16 mouse cellular contexts compared by ENCODE assay signal in the genomic region with DNA sequence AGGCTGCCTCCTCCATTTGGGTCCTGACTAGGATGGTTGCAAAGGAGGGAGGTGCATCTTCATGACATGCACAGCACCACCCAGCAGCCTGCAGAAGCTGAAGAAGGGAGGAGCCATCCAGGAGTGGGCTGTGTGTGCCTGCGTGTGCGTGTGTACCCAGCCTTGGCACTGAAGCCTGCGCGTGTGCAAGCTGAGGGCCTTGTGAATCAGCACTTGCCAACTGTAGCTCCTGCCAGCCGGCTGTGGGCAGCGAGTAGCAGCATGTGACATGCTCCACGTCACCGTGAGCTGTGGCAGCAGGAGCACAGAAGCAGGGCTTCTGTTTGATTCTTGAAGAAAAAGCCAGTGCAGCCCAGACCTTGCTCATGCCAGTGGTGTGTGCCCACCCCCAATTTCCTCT. TPM values are rescaled to one million over a fixed set of nuclear protein-coding genes. Genes with fewer than 3 reads are reported as not detected.
A peak's percentile ranks its signal among the peaks of the same experiment; 100 is the strongest.
DNase-seq lines count a peak whose midpoint lies in the region; ATAC-seq lines count a peak whose summit lies in the region.
"Had no signal": no experiment of that assay in that cellular context is flagged by ENCODE, and none has a peak within 500 bp of the region (broad histone marks: within the 10 kb centered on the region; RNA-seq: fewer than 3 reads in every experiment).

No protein-coding gene starts in this region.

- no peak overlapping the region for H3K4me2 ChIP-seq in forebrain, embryonic 15.5 days (replicated peaks)
- H3K4me2 ChIP-seq in midbrain, embryonic 16.5 days (ENCODE audit: low read length) = no peak overlapping the region
- H3K4me2 ChIP-seq: liver, embryonic 12.5 days; neural tube, embryonic 15.5 days had no signal

- WGBS in forebrain, embryonic 15.5 days = 61% methylated on average over 8 of the region's 8 CpGs
- WGBS in forebrain, embryonic 10.5 days = 91% methylated on average over 8 of the region's 8 CpGs
- 86% methylated on average over 8 of the region's 8 CpGs for WGBS in midbrain, embryonic 16.5 days

- H3K27ac ChIP-seq in forebrain, embryonic 15.5 days (replicated peaks) = no peak overlapping the region
- no peak overlapping the region for H3K27ac ChIP-seq in forebrain, embryonic 10.5 days
- H3K27ac ChIP-seq in midbrain, embryonic 16.5 days (ENCODE audit: low read length) = no peak overlapping the region
- H3K27ac ChIP-seq: liver, embryonic 12.5 days; neural tube, embryonic 15.5 days had no signal

- no peak for DNase-seq in forebrain, embryonic 10.5 days (ENCODE audit: extremely low spot score, low spot score)
- peak; percentile 5 to 19 for DNase-seq in cerebellum, postnatal 36 days
- peak; percentile 67 to 78 for DNase-seq in layer of hippocampus, postnatal 14 days (ENCODE audit: low spot score in 2 of 2)
- DNase-seq in right cerebral cortex, postnatal 10 days (ENCODE audit: low spot score in 2 of 2) = peak; percentile 79 to 88
- no peak for DNase-seq in kidney, postnatal 10 days
- DNase-seq in urinary bladder, adult 18-20 months (ENCODE audit: low spot score in 2 of 2) = no peak
- DNase-seq: adrenal gland, postnatal 36 days; heart, postnatal 14 days had no signal

- H3K9ac ChIP-seq in forebrain, embryonic 15.5 days (replicated peaks) = no peak overlapping the region
- H3K9ac ChIP-seq in midbrain, embryonic 16.5 days (ENCODE audit: low read depth, low read length) = no peak overlapping the region
- H3K9ac ChIP-seq: liver, embryonic 12.5 days; neural tube, embryonic 15.5 days had no signal

- no peaks in the 10 kb centered on the region for H3K9me3 ChIP-seq in forebrain, embryonic 15.5 days
- H3K9me3 ChIP-seq in forebrain, embryonic 10.5 days = no peaks in the 10 kb centered on the region
- no peaks in the 10 kb centered on the region for H3K9me3 ChIP-seq in midbrain, embryonic 16.5 days (replicated peaks; ENCODE audit: control insufficient read depth, low read length, poor library complexity, severe bottlenecking)
- H3K9me3 ChIP-seq: neural tube, embryonic 15.5 days had no signal

- H3K4me3 ChIP-seq in forebrain, embryonic 15.5 days = no peak overlapping the region
- no peak overlapping the region for H3K4me3 ChIP-seq in forebrain, embryonic 10.5 days
- H3K4me3 ChIP-seq in midbrain, embryonic 16.5 days (ENCODE audit: low read depth, low read length) = no peak overlapping the region
- H3K4me3 ChIP-seq: liver, embryonic 12.5 days; neural tube, embryonic 15.5 days had no signal

- no peaks in the 10 kb centered on the region for H3K27me3 ChIP-seq in forebrain, embryonic 15.5 days
- H3K27me3 ChIP-seq in forebrain, embryonic 10.5 days (ENCODE audit: poor library complexity, severe bottlenecking) = no peaks in the 10 kb centered on the region
- no peaks in the 10 kb centered on the region for H3K27me3 ChIP-seq in midbrain, embryonic 16.5 days (ENCODE audit: control insufficient read depth, insufficient read depth, low read depth, low read length)
- H3K27me3 ChIP-seq: liver, embryonic 12.5 days; neural tube, embryonic 15.5 days; Patski had no signal

- no peaks in the 10 kb centered on the region for H3K36me3 ChIP-seq in forebrain, embryonic 15.5 days
- H3K36me3 ChIP-seq in forebrain, embryonic 10.5 days (replicated peaks) = no peaks in the 10 kb centered on the region
- H3K36me3 ChIP-seq in midbrain, embryonic 16.5 days (ENCODE audit: control insufficient read depth, insufficient read depth, low read length) = no peaks in the 10 kb centered on the region
- H3K36me3 ChIP-seq: liver, embryonic 12.5 days; neural tube, embryonic 15.5 days had no signal

- no peaks in the 10 kb centered on the region for H3K4me1 ChIP-seq in forebrain, embryonic 15.5 days
- H3K4me1 ChIP-seq in forebrain, embryonic 10.5 days = peaks cover 10% of the 10 kb centered on the region
- H3K4me1 ChIP-seq in midbrain, embryonic 16.5 days (ENCODE audit: control insufficient read depth, insufficient read depth, low read length) = peaks cover 4% of the 10 kb centered on the region
- H3K4me1 ChIP-seq: liver, embryonic 12.5 days had no signal

- ATAC-seq in forebrain, embryonic 15.5 days (replicated peaks) = peak; percentile 46; the same call in 1 of the 2 replicates
- ATAC-seq in midbrain, embryonic 16.5 days = no peak
- ATAC-seq: liver, embryonic 12.5 days; Patski had no signal

RNA-seq across cellular contexts. Expression of gene Sorcs3, which starts 54.8 kb away (rescaled TPM):
- 6.7 and 7.2 TPM in 2 replicates for polyA plus RNA-seq in forebrain, embryonic 15.5 days (2015; fragmentation: Nextera tagmentation; extraction: Ambion mirVana)
- 0.32 and 0.71 TPM in 2 replicates for polyA plus RNA-seq in forebrain, embryonic 10.5 days (2016; fragmentation: Nextera tagmentation; extraction: Ambion mirVana)
- 10 to 100 TPM; 32.8 to 35.0 TPM for total RNA-seq in layer of hippocampus, postnatal 14 days (2021)
- polyA plus RNA-seq in midbrain, embryonic 16.5 days (2015; fragmentation: Nextera tagmentation; extraction: Ambion mirVana) = 17.5 and 18.3 TPM in 2 replicates
- total RNA-seq: adrenal gland, postnatal 36 days; megakaryocyte-erythroid progenitor cell, adult 5-6 weeks had no signal
- polyA plus RNA-seq: spleen, adult 2 months; urinary bladder, adult 2 months had no signal

Comparison
In these comparisons a context has a peak if more than half of its experiments do, and no peak if none do; other contexts are left out.
1. DNase-seq: peak in cerebellum, postnatal 36 days (2 of 2), layer of hippocampus, postnatal 14 days (2 of 2) and right cerebral cortex, postnatal 10 days (2 of 2); none in forebrain, embryonic 10.5 days (single experiment), kidney, postnatal 10 days (single experiment) and urinary bladder, adult 18-20 months (0 of 2).